Mouse (Mus musculus): Measurements from ENCODE around the gene Enpep.

DNA sequence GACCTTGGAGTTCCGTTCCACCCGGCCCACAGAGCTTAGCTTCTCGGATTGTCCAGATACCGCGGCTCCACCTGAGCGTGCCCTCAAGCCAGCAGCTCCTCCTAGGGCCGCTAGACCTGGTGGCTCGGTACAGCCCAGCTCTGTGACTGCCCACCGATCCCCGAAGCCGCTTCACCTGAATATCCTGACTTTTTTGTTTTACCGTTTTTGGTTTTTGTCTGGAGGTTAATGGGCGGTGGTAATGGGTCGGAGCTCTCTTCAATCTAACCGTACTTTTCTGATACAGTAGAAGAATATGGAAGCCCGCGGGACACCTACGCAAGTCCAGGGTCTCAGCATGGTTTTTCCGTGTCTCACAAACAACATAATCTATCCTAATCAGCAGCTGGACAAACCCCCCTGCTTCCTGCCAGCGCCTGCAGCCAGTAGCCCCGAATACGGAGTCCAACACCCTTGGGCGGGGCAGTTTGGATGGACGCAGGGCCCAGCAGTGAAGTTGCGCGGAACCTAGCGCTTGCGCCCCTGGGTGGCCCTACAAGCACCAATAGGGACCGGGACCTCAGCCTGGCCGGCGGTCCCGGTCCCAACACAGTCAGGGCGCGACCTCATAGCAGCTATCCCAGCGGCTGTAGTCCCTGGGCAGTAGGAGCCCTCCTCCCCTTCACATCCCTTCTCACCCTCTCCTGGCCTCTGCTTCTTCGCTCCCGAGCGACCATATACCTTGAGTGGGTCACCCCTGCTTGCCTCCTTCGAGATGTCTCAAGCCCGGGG is 107.5 kb downstream of the Enpep start:
- no peak for TF ChIP-seq POLR2A (IDR thresholded peaks at IDR 0.05; ENCODE audit: borderline replicate concordance, control insufficient read depth, low read depth, low read length)
- TF ChIP-seq CTCF (IDR thresholded peaks at IDR 0.05; ENCODE audit: control insufficient read depth, insufficient read depth, low read length) = no peak
